Mouse (Mus musculus): Measurements from ENCODE around the gene Frmd4a.

GRCm38 (mm10) chr2:4421757-4422156 lies 404.2 kb downstream of the Frmd4a start:
- TF ChIP-seq CTCF (IDR thresholded peaks at IDR 0.05; ENCODE audit: control insufficient read depth, insufficient read depth, low read length), result no peak
- TF ChIP-seq POLR2A (IDR thresholded peaks at IDR 0.05; ENCODE audit: borderline replicate concordance, control insufficient read depth, low read depth, low read length), result no peak

All from bone marrow, adult 2 months (tissue).